Mouse (Mus musculus) erythroblast, embryonic 14.5 days (primary cell): ENCODE measurements around the gene Ttll8.

ENCODE experiments used
- GATA1 ChIP-seq: IDR thresholded peaks from 2 replicates; pipeline ENCODE4 v1.6.1; 2012; ENCODE audit warnings: low read length, inconsistent platforms, mixed read lengths
- TAL1 ChIP-seq: IDR thresholded peaks from 3 replicates; pipeline ENCODE4 v1.6.1; 2012; ENCODE audit warnings: low read length, inconsistent platforms, mixed read lengths

GRCm38 (mm10) chr15:88895119-88895518, 59.1 kb downstream of the Ttll8 start:
- TF ChIP-seq GATA1 (no peak), TAL1 (no peak)
